Mouse (Mus musculus) cortical plate, adult 2 months (tissue): Measurements from ENCODE around the gene Arhgef15. TPM values are rescaled to one million over a fixed set of nuclear protein-coding genes. Genes with fewer than 3 reads are reported as not detected.
"Not testable (repeated sequence)": the region's sequence is repeated elsewhere in the genome, so short reads cannot be mapped to it uniquely, and the experiment has no call there.

ENCODE experiments used
- H3K27ac ChIP-seq: fragments of 200-500 bp; 2 replicates; pipeline ENCODE4 v1.5.1; 2012; ENCODE audit warnings: low read length, control low read depth, inconsistent platforms; ENCODE audit not compliant: insufficient read depth
- H3K4me1 ChIP-seq: fragments of 200-500 bp; 2 replicates; pipeline ENCODE4 v1.6.1; 2011; ENCODE audit warnings: low read length; ENCODE audit not compliant: control insufficient read depth, insufficient read depth
- H3K4me3 ChIP-seq: fragments of 200-500 bp; 2 replicates; pipeline ENCODE4 v1.5.1; 2011; ENCODE audit warnings: mild to moderate bottlenecking, low read length, control low read depth; ENCODE audit not compliant: insufficient read depth
- CTCF ChIP-seq: fragments of 200-500 bp; IDR thresholded peaks from 2 replicates; pipeline ENCODE4 v1.5.1; 2011; ENCODE audit warnings: mild to moderate bottlenecking, control low read depth, low read length; ENCODE audit not compliant: insufficient read depth; ENCODE audit errors: extremely low read depth
- POLR2A ChIP-seq: fragments of 200-500 bp; IDR thresholded peaks from 2 replicates; pipeline ENCODE4 v1.6.1; 2011; ENCODE audit warnings: mild to moderate bottlenecking, low read length, control low read depth; ENCODE audit not compliant: insufficient read depth; ENCODE audit errors: extremely low read depth
- polyA plus RNA-seq: library from polyadenylated mRNA; depleted of rRNA; stranded (reverse); fragments of >200 nt; gene quantifications from 2 replicates; pipeline ENCODE4 v1.2.3, GENCODE M21; 2012; rRNA removed

Gene Arhgef15
- 27.5 and 32.5 TPM in 2 replicates for polyA plus RNA-seq

GRCm38 (mm10) chr11:68957308-68957707, at the start of gene Arhgef15:
Arhgef15 (minus strand) TSS chr11:68957480.
- Histone ChIP-seq H3K4me1 (peaks cover 4% of the 10 kb centered on the region; the same call in 1 of the 2 replicates), H3K4me3 (peak within 1 kb of the TSS; percentile 29), H3K27ac (peak within 1 kb of the TSS; percentile 76; the same call in 1 of the 2 replicates)
- TF ChIP-seq POLR2A (no peak), CTCF (no peak)

DNA sequence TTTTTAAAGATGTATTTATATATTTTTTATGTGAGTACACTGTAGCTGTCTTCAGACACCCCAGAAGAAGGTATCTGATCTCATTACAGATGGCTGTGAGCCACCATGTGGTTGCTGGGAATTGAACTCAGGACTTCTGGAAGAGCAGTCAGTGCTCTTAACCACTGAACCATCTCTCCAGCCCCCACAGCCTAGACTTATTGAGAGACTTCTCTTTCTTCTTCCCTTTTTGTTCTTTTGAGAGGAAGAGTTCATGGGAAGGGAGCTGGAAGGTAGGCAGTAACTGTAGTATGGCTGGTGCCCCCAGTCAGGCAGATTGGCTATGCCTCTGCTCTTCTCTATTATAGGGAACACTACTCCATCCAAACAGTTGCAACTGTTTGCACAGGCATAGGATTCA, 49.3 kb upstream of the Arhgef15 start:
- not testable (repeated sequence) for H3K27ac ChIP-seq, H3K4me3 ChIP-seq, H3K4me1 ChIP-seq

DNA sequence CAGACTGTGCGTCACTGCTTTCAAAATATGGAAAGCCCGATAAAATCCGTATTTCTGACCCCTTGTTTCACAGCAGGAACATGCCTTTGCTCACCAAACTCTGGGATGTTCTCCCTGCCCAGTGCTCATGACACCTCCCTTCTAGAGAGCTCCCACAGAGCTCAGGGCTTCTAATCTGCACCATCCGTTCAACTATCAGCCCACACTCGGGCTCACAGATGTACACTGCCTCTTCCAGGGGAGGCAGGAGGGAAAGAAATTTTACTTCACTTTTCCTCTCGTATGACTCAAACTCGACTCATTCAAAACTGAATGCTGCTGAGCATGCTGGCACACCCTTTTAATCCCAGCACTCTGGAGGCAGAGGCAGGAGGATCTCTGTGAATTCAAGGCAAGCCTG, 47.9 kb upstream of the Arhgef15 start:
- TF ChIP-seq POLR2A, result no peak
- no peak for TF ChIP-seq CTCF
- no peaks in the 10 kb centered on the region for H3K4me1 ChIP-seq
- H3K27ac ChIP-seq, result no peak overlapping the region
- no peak overlapping the region for H3K4me3 ChIP-seq

DNA sequence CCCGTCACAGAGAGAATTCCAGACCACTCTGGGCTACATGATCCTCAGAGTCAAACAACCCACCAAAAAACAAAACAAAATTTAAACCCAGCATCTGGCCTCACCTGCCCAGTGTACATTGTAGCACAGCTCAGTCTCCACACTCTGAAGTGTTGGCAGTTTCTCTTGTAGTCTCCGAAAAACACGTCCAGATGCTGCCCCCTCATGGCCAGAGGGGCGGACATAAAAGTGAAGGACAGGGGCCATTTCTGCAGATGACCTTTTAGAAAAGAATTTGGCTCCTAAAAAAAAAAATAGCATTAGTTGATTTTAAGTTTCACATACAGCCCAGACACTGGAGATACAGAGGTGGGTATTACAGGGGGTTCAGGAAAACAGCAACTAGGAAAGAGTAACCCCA, 46.3 kb upstream of the Arhgef15 start:
- Histone ChIP-seq H3K4me3 (no peak overlapping the region), H3K27ac (no peak overlapping the region), H3K4me1 (no peaks in the 10 kb centered on the region)
- no peak for TF ChIP-seq POLR2A
- no peak for TF ChIP-seq CTCF

- not testable (repeated sequence) for H3K27ac ChIP-seq, H3K4me3 ChIP-seq, H3K4me1 ChIP-seq
Observed at GRCm38 (mm10) chr11:69002782-69003181, 45.5 kb upstream of the Arhgef15 start.

DNA sequence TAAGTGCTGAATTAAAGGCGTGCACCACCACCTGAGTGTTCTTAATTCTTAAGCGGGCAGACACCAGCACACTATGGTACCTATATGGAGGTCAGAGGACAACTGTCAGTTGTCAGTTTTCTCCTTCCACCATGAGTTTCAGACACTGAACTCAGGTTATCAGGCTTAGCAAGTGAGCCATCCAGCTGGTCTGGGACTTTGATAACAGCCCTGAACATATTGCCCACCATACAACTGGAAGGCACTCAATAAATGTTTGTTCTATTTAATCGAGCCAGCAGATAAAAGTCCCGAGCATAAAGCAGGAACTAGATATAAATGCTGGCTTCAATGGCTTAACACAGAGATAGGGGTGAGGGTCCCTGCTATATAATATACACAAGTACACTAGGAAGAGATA, 39.8 kb upstream of the Arhgef15 start:
- Histone ChIP-seq H3K27ac (no peak overlapping the region), H3K4me1 (no peaks in the 10 kb centered on the region), H3K4me3 (no peak overlapping the region)
- TF ChIP-seq POLR2A (no peak), CTCF (no peak)

- Histone ChIP-seq H3K4me1 (no peaks in the 10 kb centered on the region), H3K27ac (no peak overlapping the region), H3K4me3 (no peak overlapping the region)
- TF ChIP-seq CTCF (no peak), POLR2A (no peak)
Observed at GRCm38 (mm10) chr11:68994377-68994776, 37.1 kb upstream of the Arhgef15 start.

GRCm38 (mm10) chr11:68993122-68993521, 35.8 kb upstream of the Arhgef15 start:
- no peak overlapping the region for H3K27ac ChIP-seq
- TF ChIP-seq CTCF (no peak), POLR2A (no peak)
- H3K4me3 ChIP-seq, result no peak overlapping the region
- no peaks in the 10 kb centered on the region for H3K4me1 ChIP-seq

DNA sequence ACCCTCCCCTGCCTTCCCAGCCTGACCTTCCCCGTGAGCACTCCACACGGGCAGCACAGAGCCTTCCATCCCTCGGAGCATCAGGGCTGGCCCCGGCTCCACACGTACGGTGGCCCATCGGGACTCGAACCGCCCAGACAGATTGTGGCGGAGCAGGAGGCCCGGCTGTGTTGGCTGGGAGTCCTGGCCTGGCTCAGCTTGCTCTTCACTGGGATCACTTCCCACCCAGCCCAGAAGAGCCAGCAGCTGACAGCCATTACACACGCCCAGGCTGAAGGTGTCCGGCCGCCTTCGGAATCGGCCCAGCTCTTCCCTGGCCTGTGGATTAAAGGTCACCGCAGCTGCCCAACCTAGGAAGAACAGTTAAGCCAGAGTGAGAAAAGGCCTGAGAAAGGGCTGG, 31.1 kb upstream of the Arhgef15 start:
- Histone ChIP-seq H3K4me1 (no peaks in the 10 kb centered on the region), H3K4me3 (no peak overlapping the region), H3K27ac (no peak overlapping the region)
- TF ChIP-seq POLR2A, result no peak
- TF ChIP-seq CTCF, result no peak

GRCm38 (mm10) chr11:68987365-68987882, 30.1 kb upstream of the Arhgef15 start:
- Histone ChIP-seq H3K4me3 (no peak overlapping the region), H3K27ac (no peak overlapping the region), H3K4me1 (no peaks in the 10 kb centered on the region)
- TF ChIP-seq POLR2A (no peak), CTCF (no peak)
